Mouse (Mus musculus): ENCODE measurements around the gene Tha1. TPM values are rescaled to one million over a fixed set of nuclear protein-coding genes. Genes with fewer than 3 reads are reported as not detected.

Tha1 gene
- polyA plus RNA-seq, 1 experiment: 27.7 TPM

DNA sequence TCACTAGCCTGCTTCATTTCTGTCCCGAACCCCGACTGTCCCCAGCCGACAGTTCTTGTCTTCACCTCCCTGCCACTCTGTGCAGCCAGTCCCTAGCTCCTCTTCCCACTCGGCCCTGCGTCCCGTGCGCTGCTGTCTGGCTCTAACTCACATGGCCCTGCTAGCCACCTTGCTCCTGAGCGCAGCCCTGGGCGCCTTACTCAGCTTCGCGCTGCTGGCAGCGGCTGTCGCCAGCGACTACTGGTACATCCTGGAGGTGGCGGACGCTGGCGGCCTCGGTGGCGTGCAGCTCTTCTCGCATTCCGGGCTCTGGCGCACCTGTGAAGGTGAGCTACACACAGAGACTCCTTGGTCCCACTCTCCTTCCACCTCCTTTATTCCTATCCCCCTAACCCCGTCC lies 12.7 kb downstream of the Tha1 start, which contains the start of gene Tmem235:
TSS of gene Tmem235 (plus strand) at position 152 of the 400 bp plus-strand sequence.
- TF ChIP-seq POLR2A (IDR thresholded peaks at IDR 0.05; ENCODE audit: low read depth, low read length): no peak
- TF ChIP-seq CTCF (IDR thresholded peaks at IDR 0.05; ENCODE audit: extremely low read depth, insufficient read length, insufficient replicate concordance, low read depth, low read length): no peak
- Histone ChIP-seq H3K4me3 (ENCODE audit: low read depth, low read length) (no peak within 1 kb of the TSS), H3K4me1 (ENCODE audit: control insufficient read depth, insufficient read depth, insufficient read length, low read length) (peaks cover 37% of the 10 kb centered on the region), H3K27me3 (ENCODE audit: control insufficient read depth, insufficient read depth, low read length) (no peaks in the 10 kb centered on the region), H3K36me3 (ENCODE audit: control insufficient read depth, insufficient read depth, low read length) (no peaks in the 10 kb centered on the region), H3K27ac (ENCODE audit: insufficient read depth, low read depth, low read length) (no peak within 1 kb of the TSS)
- 31% methylated on average over 23 of the region's 23 CpGs for WGBS

DNA sequence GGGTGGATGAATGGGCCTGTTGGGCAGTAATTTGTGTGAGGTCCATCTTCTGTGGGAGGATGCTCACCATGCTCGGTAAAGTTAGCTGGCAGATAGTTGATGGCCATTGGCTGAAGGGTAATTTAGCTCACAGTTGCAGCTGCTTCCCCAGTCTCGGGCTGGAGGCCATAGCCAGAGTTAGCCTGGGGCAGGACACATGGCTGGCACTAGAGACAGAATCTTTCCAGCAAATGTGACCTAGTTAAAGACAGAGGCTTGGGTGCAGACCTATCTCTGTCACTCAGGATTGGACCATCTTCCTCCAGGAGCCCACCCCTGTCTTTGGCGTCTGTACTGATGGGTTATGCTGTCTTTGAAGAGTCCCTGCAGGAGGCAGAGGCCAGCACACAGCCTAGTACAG lies 14.9 kb downstream of the Tha1 start:
- no peak for TF ChIP-seq POLR2A (IDR thresholded peaks at IDR 0.05; ENCODE audit: low read depth, low read length)
- no peak for TF ChIP-seq CTCF (IDR thresholded peaks at IDR 0.05; ENCODE audit: extremely low read depth, insufficient read length, insufficient replicate concordance, low read depth, low read length)
- 63% methylated on average over 3 of the region's 3 CpGs for WGBS
- H3K27ac ChIP-seq (ENCODE audit: insufficient read depth, low read depth, low read length): no peak overlapping the region
- H3K27me3 ChIP-seq (ENCODE audit: control insufficient read depth, insufficient read depth, low read length): no peaks in the 10 kb centered on the region
- H3K36me3 ChIP-seq (ENCODE audit: control insufficient read depth, insufficient read depth, low read length): peaks cover 4% of the 10 kb centered on the region; the same call in 1 of the 2 replicates
- H3K4me1 ChIP-seq (ENCODE audit: control insufficient read depth, insufficient read depth, insufficient read length, low read length): peaks cover 19% of the 10 kb centered on the region
- no peak overlapping the region for H3K4me3 ChIP-seq (ENCODE audit: low read depth, low read length)

DNA sequence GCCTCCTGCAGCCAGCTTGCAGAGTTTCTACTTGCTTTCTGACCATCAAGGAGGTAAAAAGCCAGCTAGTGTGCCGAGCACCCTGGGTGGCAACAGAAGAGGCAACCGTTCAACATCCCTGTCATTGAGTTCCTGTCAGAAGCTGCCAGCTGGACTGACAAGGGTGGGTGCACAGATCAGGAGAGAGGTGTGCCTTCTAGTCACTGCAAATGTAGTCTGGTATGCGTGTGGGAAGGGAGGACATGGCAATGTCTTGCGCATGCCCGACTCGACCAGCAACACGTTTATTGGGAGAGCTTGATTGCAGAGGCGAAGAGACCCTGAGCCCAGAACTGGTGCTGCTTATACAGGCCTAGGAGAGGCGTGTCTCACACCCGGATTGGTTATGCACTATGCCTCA lies 15.8 kb downstream of the Tha1 start:
- TF ChIP-seq CTCF (IDR thresholded peaks at IDR 0.05; ENCODE audit: extremely low read depth, insufficient read length, insufficient replicate concordance, low read depth, low read length) (no peak), POLR2A (IDR thresholded peaks at IDR 0.05; ENCODE audit: low read depth, low read length) (no peak)
- 95% methylated on average over 10 of the region's 10 CpGs for WGBS
- H3K4me3 ChIP-seq (ENCODE audit: low read depth, low read length): no peak overlapping the region
- H3K4me1 ChIP-seq (ENCODE audit: control insufficient read depth, insufficient read depth, insufficient read length, low read length): peaks cover 12% of the 10 kb centered on the region
- peaks cover 7% of the 10 kb centered on the region; the same call in 1 of the 2 replicates for H3K36me3 ChIP-seq (ENCODE audit: control insufficient read depth, insufficient read depth, low read length)
- H3K27ac ChIP-seq (ENCODE audit: insufficient read depth, low read depth, low read length): no peak overlapping the region
- H3K27me3 ChIP-seq (ENCODE audit: control insufficient read depth, insufficient read depth, low read length): no peaks in the 10 kb centered on the region

GRCm38 (mm10) chr11:117855975-117856374 lies 17.3 kb downstream of the Tha1 start:
- Histone ChIP-seq H3K36me3 (ENCODE audit: control insufficient read depth, insufficient read depth, low read length) (peaks cover 7% of the 10 kb centered on the region; the same call in 1 of the 2 replicates), H3K27ac (ENCODE audit: insufficient read depth, low read depth, low read length) (no peak overlapping the region), H3K4me3 (ENCODE audit: low read depth, low read length) (no peak overlapping the region), H3K4me1 (ENCODE audit: control insufficient read depth, insufficient read depth, insufficient read length, low read length) (peaks cover 7% of the 10 kb centered on the region), H3K27me3 (ENCODE audit: control insufficient read depth, insufficient read depth, low read length) (no peaks in the 10 kb centered on the region)
- WGBS: 72% methylated on average over 1 of the region's 1 CpGs
- TF ChIP-seq CTCF (IDR thresholded peaks at IDR 0.05; ENCODE audit: extremely low read depth, insufficient read length, insufficient replicate concordance, low read depth, low read length): no peak
- no peak for TF ChIP-seq POLR2A (IDR thresholded peaks at IDR 0.05; ENCODE audit: low read depth, low read length)

- TF ChIP-seq POLR2A (IDR thresholded peaks at IDR 0.05; ENCODE audit: low read depth, low read length) (no peak), CTCF (IDR thresholded peaks at IDR 0.05; ENCODE audit: extremely low read depth, insufficient read length, insufficient replicate concordance, low read depth, low read length) (no peak)
- H3K36me3 ChIP-seq (ENCODE audit: control insufficient read depth, insufficient read depth, low read length): peaks cover 7% of the 10 kb centered on the region; the same call in 1 of the 2 replicates
- WGBS: 81% methylated on average over 5 of the region's 5 CpGs
Observed at GRCm38 (mm10) chr11:117855360-117855759, 17.9 kb downstream of the Tha1 start.

DNA sequence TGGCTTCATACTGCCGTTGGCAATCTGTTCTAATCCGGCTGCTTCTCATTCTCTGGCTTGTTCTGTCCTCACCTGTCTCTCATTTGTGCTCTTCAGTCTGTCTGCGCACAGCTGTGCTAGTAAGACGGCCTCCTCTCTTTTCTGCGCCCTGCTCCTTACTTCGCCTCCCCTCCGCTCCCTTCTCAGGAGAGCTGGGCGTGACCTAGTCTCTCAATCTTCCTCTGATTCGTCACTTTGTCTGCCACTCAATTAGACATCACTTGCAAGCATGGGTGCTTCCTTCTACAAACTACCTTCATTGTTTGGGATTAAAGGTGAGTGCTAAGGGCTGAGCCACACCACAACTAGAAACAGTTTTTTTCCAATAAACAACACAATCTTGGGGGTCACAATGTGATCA lies 19.0 kb downstream of the Tha1 start:
- TF ChIP-seq POLR2A (IDR thresholded peaks at IDR 0.05; ENCODE audit: low read depth, low read length): no peak
- TF ChIP-seq CTCF (IDR thresholded peaks at IDR 0.05; ENCODE audit: extremely low read depth, insufficient read length, insufficient replicate concordance, low read depth, low read length): no peak
- no peak overlapping the region for H3K27ac ChIP-seq (ENCODE audit: insufficient read depth, low read depth, low read length)
- WGBS: 97% methylated on average over 9 of the region's 9 CpGs
- H3K4me1 ChIP-seq (ENCODE audit: control insufficient read depth, insufficient read depth, insufficient read length, low read length): peaks cover 3% of the 10 kb centered on the region; the same call in 1 of the 2 replicates
- H3K4me3 ChIP-seq (ENCODE audit: low read depth, low read length): no peak overlapping the region
- no peaks in the 10 kb centered on the region for H3K27me3 ChIP-seq (ENCODE audit: control insufficient read depth, insufficient read depth, low read length)
- H3K36me3 ChIP-seq (ENCODE audit: control insufficient read depth, insufficient read depth, low read length): peaks cover 7% of the 10 kb centered on the region; the same call in 1 of the 2 replicates

More at GRCm38 (mm10) chr11:117855360-117855759, 17.9 kb downstream of the Tha1 start:
- Histone ChIP-seq H3K4me3 (ENCODE audit: low read depth, low read length) (no peak overlapping the region), H3K27ac (ENCODE audit: insufficient read depth, low read depth, low read length) (no peak overlapping the region), H3K4me1 (ENCODE audit: control insufficient read depth, insufficient read depth, insufficient read length, low read length) (peaks cover 4% of the 10 kb centered on the region; the same call in 1 of the 2 replicates), H3K27me3 (ENCODE audit: control insufficient read depth, insufficient read depth, low read length) (no peaks in the 10 kb centered on the region)

DNA sequence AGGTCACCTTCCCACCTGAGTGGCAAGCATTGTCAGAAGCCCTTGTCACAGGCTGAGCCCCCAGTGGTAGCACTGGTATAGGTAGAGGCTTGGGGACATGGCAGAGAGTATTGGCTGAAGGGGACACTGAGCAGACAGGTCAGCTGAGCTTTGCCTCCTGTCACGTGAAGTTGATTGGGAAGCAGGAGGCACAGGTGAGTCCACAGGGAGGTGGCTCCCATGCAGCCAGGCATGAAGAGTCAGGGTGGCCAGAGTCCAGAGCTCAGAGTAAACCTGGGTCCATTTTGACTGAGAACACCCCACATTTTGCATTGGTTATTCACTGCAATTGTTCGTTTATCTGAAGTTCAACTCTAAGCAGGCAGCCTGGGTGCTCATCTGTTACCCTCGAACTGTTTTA lies 20.4 kb downstream of the Tha1 start:
- Histone ChIP-seq H3K27ac (ENCODE audit: insufficient read depth, low read depth, low read length) (peak overlapping the region; percentile 9; the same call in 1 of the 2 replicates), H3K4me3 (ENCODE audit: low read depth, low read length) (no peak overlapping the region), H3K4me1 (ENCODE audit: control insufficient read depth, insufficient read depth, insufficient read length, low read length) (peaks cover 8% of the 10 kb centered on the region; the same call in 1 of the 2 replicates), H3K27me3 (ENCODE audit: control insufficient read depth, insufficient read depth, low read length) (no peaks in the 10 kb centered on the region), H3K36me3 (ENCODE audit: control insufficient read depth, insufficient read depth, low read length) (peaks cover 7% of the 10 kb centered on the region; the same call in 1 of the 2 replicates)
- 71% methylated on average over 3 of the region's 3 CpGs for WGBS
- no peak for TF ChIP-seq POLR2A (IDR thresholded peaks at IDR 0.05; ENCODE audit: low read depth, low read length)
- no peak for TF ChIP-seq CTCF (IDR thresholded peaks at IDR 0.05; ENCODE audit: extremely low read depth, insufficient read length, insufficient replicate concordance, low read depth, low read length)

Data from small intestine, adult 2 months (tissue).